Mouse (Mus musculus) frontal cortex, postnatal 36 days (tissue): Measurements from ENCODE around the gene Msl2.

Experiments
- DNase-seq, 2 experiments: peaks; one replicate each; pipeline ENCODE4 v3.0.0; 2022; ENCODE audit warnings: low spot score in 2 of 2

Gene Msl2

GRCm38 (mm10) chr9:101152872-101153271, 79.0 kb downstream of the Msl2 start:
- DNase-seq = no peak
